Mouse (Mus musculus): ENCODE measurements around the gene Ociad2. TPM values are rescaled to one million over a fixed set of nuclear protein-coding genes. Genes with fewer than 3 reads are reported as not detected.

Gene Ociad2
- polyA plus RNA-seq (2016; fragmentation: Nextera tagmentation; extraction: Ambion mirVana): 7.1 and 9.4 TPM in 2 replicates

DNA sequence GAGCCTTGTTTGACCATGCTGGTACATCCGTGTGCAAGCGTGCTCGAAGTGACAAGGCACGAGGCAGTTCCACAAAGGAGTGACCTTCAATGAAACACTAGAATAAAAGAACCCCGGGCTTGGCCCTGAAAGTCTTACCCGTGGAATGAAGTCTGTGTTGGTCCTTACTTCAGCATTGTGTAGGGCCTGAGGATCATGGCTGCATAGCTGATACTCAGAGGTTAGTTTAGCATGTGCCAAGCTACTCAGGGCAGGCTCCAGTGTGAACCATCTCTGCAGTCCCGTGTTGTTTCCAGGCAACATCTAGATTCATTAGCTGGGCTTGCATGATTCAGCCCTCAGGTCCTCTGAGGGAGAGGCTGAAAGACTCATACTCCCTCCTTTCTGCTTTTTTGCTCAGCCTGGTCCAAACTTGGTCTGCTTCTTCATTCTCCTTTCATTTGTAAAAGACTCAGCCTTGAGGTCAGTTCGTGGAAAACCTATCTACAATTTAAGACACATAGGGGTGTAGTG lies at the start of gene Ociad2:
TSS of gene Ociad2 (minus strand) at position 306 of the 513 bp plus-strand sequence.
- 87% methylated on average over 8 of the region's 8 CpGs for WGBS
- H3K4me1 ChIP-seq: peaks cover 12% of the 10 kb centered on the region
- no peaks in the 10 kb centered on the region for H3K9me3 ChIP-seq
- DNase-seq (ENCODE audit: low spot score): no peak
- H3K27me3 ChIP-seq (replicated peaks; ENCODE audit: low read depth, poor library complexity, severe bottlenecking): peaks cover 12% of the 10 kb centered on the region
- H3K36me3 ChIP-seq (replicated peaks): no peaks in the 10 kb centered on the region
- no peak within 1 kb of the TSS for H3K27ac ChIP-seq (replicated peaks)
- H3K4me3 ChIP-seq: no peak within 1 kb of the TSS

DNA sequence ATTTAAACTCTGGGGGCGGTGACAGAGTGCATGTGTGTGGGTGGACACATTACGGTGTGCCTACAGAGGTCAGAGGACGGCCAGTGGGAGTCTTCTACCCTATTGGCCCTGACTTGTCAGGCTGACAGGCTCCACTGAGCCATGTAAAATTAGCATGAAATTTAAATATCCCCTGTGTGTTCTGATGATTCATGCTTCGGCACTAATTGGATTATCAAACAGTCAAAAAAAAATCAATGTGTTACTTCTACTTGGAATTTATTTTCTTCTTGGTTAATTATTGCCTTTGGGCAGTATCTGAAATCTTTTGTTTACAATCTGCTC lies 42.8 kb upstream of the Ociad2 start:
- peaks cover 9% of the 10 kb centered on the region; the same call in 1 of the 2 replicates for H3K4me1 ChIP-seq
- DNase-seq (ENCODE audit: low spot score): no peak

DNA sequence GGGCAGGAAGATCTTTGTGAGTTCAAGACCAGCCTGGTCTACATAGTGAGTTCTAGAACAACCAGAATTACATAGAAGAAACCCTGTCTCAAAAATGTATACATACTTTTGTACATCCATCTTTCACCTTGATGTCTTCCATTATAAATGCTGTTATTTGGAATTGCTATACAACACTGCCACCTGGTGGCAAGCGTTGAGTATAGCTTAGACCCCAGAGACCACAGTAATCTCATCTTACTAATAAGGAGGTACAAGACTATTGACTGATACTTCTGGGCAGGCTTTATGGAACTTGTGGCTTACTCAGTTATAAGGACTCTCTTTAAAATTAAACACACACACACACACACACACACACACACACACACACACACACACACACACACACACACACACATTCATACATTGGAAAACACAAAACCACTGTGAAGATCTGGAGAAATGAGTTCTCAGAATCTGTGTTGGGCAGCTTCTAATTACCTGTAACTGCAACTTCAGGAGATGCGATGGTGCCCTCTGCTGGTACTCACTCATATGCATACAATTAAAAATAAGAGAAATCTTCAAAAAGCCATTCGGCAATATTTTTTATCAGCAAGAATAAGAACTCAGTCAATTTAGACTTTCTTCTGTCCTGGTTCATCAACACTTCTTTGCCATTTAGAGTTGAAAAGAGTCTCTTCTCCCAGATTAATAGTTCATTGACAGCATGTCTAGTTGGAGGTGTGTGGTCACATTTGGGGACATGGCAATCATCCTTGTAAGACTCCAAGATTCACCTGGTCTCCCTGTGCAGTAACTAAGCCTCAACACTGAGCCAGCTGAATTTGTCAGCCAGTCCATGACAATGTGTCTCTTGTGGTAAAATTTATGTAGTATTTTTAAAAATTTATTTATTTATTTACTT lies 42.2 kb upstream of the Ociad2 start:
- 29% methylated on average over 3 of the region's 3 CpGs for WGBS
- H3K27ac ChIP-seq (replicated peaks): no peak overlapping the region

More for the DNA sequence above, 42.8 kb upstream of the Ociad2 start:
- no peaks in the 10 kb centered on the region for H3K9me3 ChIP-seq
- H3K36me3 ChIP-seq (replicated peaks): no peaks in the 10 kb centered on the region
- peaks cover 16% of the 10 kb centered on the region for H3K27me3 ChIP-seq (replicated peaks; ENCODE audit: low read depth, poor library complexity, severe bottlenecking)
- H3K27ac ChIP-seq (replicated peaks): no peak overlapping the region
- WGBS: 60% methylated on average over 4 of the region's 4 CpGs
- H3K4me3 ChIP-seq: no peak overlapping the region

DNA sequence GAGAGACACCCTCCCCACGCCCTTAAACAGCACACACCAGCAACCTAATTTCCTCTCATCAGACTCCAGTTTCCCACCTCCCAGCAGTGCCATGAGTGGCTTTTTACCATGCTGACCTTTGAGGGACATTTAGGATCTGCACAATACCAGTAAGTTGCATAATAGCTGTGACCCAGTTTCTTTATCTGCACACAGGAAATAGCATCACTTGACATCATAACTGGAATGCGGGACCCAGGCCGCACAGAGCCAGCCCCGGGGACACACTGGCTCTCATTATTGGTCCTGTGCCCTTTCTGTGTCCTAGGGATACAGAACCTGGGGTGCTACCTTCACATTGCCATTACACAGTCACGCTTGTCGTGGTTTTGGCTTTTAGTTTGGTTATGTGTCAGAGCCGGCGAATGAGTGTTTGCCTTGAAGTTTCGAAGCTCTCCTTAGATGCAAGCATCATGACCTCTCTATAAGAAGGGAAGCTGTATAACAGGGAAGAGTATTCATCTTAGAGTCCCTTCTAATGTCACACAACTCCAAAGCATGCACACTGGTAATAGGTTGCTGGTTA lies 41.2 kb upstream of the Ociad2 start:
- DNase-seq (ENCODE audit: low spot score): no peak
- Histone ChIP-seq H3K4me1 (peaks cover 9% of the 10 kb centered on the region; the same call in 1 of the 2 replicates), H3K36me3 (replicated peaks) (no peaks in the 10 kb centered on the region), H3K9me3 (no peaks in the 10 kb centered on the region), H3K4me3 (no peak overlapping the region), H3K27me3 (replicated peaks; ENCODE audit: low read depth, poor library complexity, severe bottlenecking) (peaks cover 16% of the 10 kb centered on the region), H3K27ac (replicated peaks) (no peak overlapping the region)
- 79% methylated on average over 9 of the region's 9 CpGs for WGBS

More for the DNA sequence above, 42.2 kb upstream of the Ociad2 start:
- Histone ChIP-seq H3K27me3 (replicated peaks; ENCODE audit: low read depth, poor library complexity, severe bottlenecking) (peaks cover 16% of the 10 kb centered on the region), H3K4me1 (peaks cover 9% of the 10 kb centered on the region; the same call in 1 of the 2 replicates), H3K4me3 (no peak overlapping the region), H3K9me3 (no peaks in the 10 kb centered on the region), H3K36me3 (replicated peaks) (no peaks in the 10 kb centered on the region)
- peak; percentile 78 for DNase-seq (ENCODE audit: low spot score)

DNA sequence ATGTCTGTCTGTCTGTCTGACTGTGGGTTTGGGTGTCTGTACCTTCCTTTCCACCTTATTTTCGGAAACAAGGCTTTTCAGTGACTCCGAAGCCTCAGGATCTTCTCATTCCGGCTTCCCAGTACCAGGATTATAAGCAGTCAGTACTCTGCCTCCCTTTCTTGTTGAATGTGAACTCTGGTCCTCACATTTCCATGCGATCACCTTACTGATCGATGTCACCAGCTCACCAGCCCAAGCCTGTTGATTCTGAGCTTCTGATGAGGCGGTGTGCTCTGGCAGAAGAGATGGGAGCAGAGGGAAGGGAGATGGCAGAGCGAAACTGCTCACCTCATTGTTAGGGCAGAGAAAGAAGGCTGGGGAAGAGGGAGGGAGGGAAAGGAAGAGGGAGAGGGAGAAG lies 40.7 kb upstream of the Ociad2 start:
- Histone ChIP-seq H3K9me3 (no peaks in the 10 kb centered on the region), H3K27me3 (replicated peaks; ENCODE audit: low read depth, poor library complexity, severe bottlenecking) (peaks cover 16% of the 10 kb centered on the region), H3K4me3 (no peak overlapping the region), H3K4me1 (peaks cover 7% of the 10 kb centered on the region; the same call in 1 of the 2 replicates), H3K27ac (replicated peaks) (no peak overlapping the region), H3K36me3 (replicated peaks) (no peaks in the 10 kb centered on the region)
- 80% methylated on average over 7 of the region's 7 CpGs for WGBS
- no peak for DNase-seq (ENCODE audit: low spot score)

- Histone ChIP-seq H3K27me3 (replicated peaks; ENCODE audit: low read depth, poor library complexity, severe bottlenecking) (peaks cover 16% of the 10 kb centered on the region), H3K4me1 (peaks cover 10% of the 10 kb centered on the region), H3K9me3 (no peaks in the 10 kb centered on the region), H3K36me3 (replicated peaks) (no peaks in the 10 kb centered on the region), H3K4me3 (no peak overlapping the region), H3K27ac (replicated peaks) (no peak overlapping the region)
- DNase-seq (ENCODE audit: low spot score): no peak
- WGBS: 64% methylated on average over 8 of the region's 8 CpGs
Measured at GRCm38 (mm10) chr5:73380829-73381228, 40.0 kb upstream of the Ociad2 start.

- Histone ChIP-seq H3K4me3 (no peak overlapping the region), H3K27me3 (replicated peaks; ENCODE audit: low read depth, poor library complexity, severe bottlenecking) (peaks cover 16% of the 10 kb centered on the region), H3K36me3 (replicated peaks) (no peaks in the 10 kb centered on the region), H3K4me1 (peaks cover 6% of the 10 kb centered on the region), H3K27ac (replicated peaks) (no peak overlapping the region), H3K9me3 (no peaks in the 10 kb centered on the region)
- DNase-seq (ENCODE audit: low spot score): peak; percentile 85
- 32% methylated on average over 3 of the region's 3 CpGs for WGBS
Measured at GRCm38 (mm10) chr5:73379908-73380307, 39.1 kb upstream of the Ociad2 start.

DNA sequence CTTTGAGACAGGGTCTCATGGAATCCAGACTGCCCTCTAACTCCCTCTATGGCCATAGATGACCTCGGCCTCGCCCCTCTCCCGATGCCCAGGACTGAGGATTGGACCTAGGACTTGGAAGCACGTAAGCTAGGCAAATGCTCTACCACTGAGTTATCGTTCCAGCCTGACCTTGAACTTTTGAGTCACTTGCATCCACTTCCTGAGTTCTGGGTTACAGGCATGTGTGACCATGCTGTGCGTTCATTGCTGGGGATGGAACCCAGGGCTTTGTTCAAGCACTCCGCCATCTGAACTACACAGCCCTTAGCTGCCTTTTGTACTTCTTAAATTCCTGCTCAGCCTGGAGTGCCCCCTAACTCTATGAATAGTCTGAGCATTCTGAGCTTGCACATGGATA lies 35.7 kb upstream of the Ociad2 start:
- H3K9me3 ChIP-seq: no peaks in the 10 kb centered on the region
- no peak overlapping the region for H3K4me3 ChIP-seq
- H3K27me3 ChIP-seq (replicated peaks; ENCODE audit: low read depth, poor library complexity, severe bottlenecking): peaks cover 14% of the 10 kb centered on the region
- H3K27ac ChIP-seq (replicated peaks): no peak overlapping the region
- no peak for DNase-seq (ENCODE audit: low spot score)
- 89% methylated on average over 7 of the region's 7 CpGs for WGBS
- no peaks in the 10 kb centered on the region for H3K36me3 ChIP-seq (replicated peaks)
- peaks cover 15% of the 10 kb centered on the region for H3K4me1 ChIP-seq

- peaks cover 16% of the 10 kb centered on the region for H3K4me1 ChIP-seq
- H3K27ac ChIP-seq (replicated peaks): no peak overlapping the region
- H3K27me3 ChIP-seq (replicated peaks; ENCODE audit: low read depth, poor library complexity, severe bottlenecking): peaks cover 10% of the 10 kb centered on the region
- WGBS: 71% methylated on average over 9 of the region's 9 CpGs
- peak; percentile 18 for DNase-seq (ENCODE audit: low spot score)
- no peaks in the 10 kb centered on the region for H3K9me3 ChIP-seq
- no peaks in the 10 kb centered on the region for H3K36me3 ChIP-seq (replicated peaks)
- H3K4me3 ChIP-seq: no peak overlapping the region
Measured at GRCm38 (mm10) chr5:73376041-73376440, 35.2 kb upstream of the Ociad2 start.

- peaks cover 22% of the 10 kb centered on the region for H3K4me1 ChIP-seq
- no peak overlapping the region for H3K27ac ChIP-seq (replicated peaks)
- WGBS: 47% methylated on average over 3 of the region's 3 CpGs
- no peak for DNase-seq (ENCODE audit: low spot score)
- H3K36me3 ChIP-seq (replicated peaks): no peaks in the 10 kb centered on the region
- no peaks in the 10 kb centered on the region for H3K27me3 ChIP-seq (replicated peaks; ENCODE audit: low read depth, poor library complexity, severe bottlenecking)
- no peaks in the 10 kb centered on the region for H3K9me3 ChIP-seq
- H3K4me3 ChIP-seq: no peak overlapping the region
Measured at GRCm38 (mm10) chr5:73373184-73373583, 32.4 kb upstream of the Ociad2 start.

- no peaks in the 10 kb centered on the region for H3K9me3 ChIP-seq
- DNase-seq (ENCODE audit: low spot score): no peak
- WGBS: 76% methylated on average over 5 of the region's 5 CpGs
- peaks cover 22% of the 10 kb centered on the region for H3K4me1 ChIP-seq
- no peak overlapping the region for H3K4me3 ChIP-seq
- no peaks in the 10 kb centered on the region for H3K27me3 ChIP-seq (replicated peaks; ENCODE audit: low read depth, poor library complexity, severe bottlenecking)
- H3K27ac ChIP-seq (replicated peaks): no peak overlapping the region
- H3K36me3 ChIP-seq (replicated peaks): no peaks in the 10 kb centered on the region
Measured at GRCm38 (mm10) chr5:73372601-73373000, 31.8 kb upstream of the Ociad2 start.

DNA sequence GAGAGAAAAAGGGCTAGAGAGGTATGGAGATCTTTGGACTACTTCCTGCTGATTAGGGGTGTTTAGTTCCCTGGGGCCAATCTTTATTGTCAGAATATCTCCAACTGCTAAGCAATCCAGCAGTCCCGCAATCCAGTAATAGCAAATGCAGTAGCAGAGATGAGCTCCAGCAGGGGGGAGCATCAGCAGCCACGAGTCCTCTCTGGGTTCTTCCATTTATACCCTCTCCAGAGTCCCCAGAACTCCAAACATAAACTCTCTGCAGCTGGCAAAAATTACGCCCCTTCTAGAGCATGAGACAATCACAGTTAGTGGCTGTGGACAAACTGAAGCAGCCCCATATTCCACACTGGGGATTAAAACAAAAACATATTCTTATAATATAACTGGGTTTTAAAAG lies 28.9 kb upstream of the Ociad2 start:
- Histone ChIP-seq H3K27ac (replicated peaks) (no peak overlapping the region), H3K4me1 (peaks cover 16% of the 10 kb centered on the region), H3K36me3 (replicated peaks) (no peaks in the 10 kb centered on the region), H3K9me3 (no peaks in the 10 kb centered on the region), H3K27me3 (replicated peaks; ENCODE audit: low read depth, poor library complexity, severe bottlenecking) (no peaks in the 10 kb centered on the region), H3K4me3 (no peak overlapping the region)
- WGBS: 62% methylated on average over 3 of the region's 3 CpGs
- DNase-seq (ENCODE audit: low spot score): no peak

All from embryonic facial prominence, embryonic 10.5 days (tissue).